In the genomic region with DNA sequence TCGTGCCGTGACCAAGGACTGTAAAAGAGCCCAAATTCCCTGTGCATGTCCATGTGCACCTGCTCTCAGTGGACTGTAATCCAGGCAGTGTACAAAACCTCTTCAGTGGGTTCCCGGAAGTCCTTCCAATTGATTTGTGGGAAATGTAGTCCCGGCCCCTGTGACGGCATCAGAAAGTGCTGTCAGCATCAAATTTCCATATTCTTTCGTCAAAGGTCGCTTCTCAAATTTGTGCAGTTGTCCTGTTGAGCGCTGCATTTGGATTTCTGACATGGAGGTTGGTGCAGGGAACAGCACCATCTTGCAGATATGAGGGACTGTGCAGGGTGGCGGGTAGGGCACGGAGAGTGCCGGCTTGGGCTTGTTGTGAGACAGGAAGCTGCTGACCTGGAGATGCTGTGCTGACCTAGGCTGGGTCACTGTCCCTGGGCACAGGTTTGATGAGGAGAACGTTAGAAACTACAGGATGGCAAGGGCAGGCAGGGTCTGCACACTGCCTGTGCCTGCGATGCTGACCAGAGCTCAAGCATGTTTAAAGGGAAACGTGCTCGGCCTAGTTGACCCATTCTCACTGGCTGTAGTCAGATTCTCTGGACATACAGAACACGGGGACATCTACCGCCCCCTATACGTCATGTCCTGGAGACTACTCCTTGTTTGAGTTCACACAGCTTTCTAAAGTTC, we compare ENCODE assay signal across 8 mouse cellular contexts. TPM values are rescaled to one million over a fixed set of nuclear protein-coding genes. Genes with fewer than 3 reads are reported as not detected.
DNase-seq lines count a peak whose midpoint lies in the region; ATAC-seq and TF ChIP-seq lines count a peak whose summit lies in the region.

No protein-coding gene starts in this region.

- H3K4me2 ChIP-seq in hindbrain, embryonic 14.5 days (replicated peaks) = peak overlapping the region; percentile 63

- POLR2A ChIA-PET in Patski (lab: Charles Lee) = interaction anchor here (0.7 kb wide), 1 partner anchor 178 kb away, joined by 3 read pairs; a partner anchor contains a TSS

- peak overlapping the region; percentile 71 for H3K27ac ChIP-seq in hindbrain, embryonic 14.5 days

- ATAC-seq in Patski = peak; percentile 96
- peak; percentile 97 for ATAC-seq in hindbrain, embryonic 14.5 days (ENCODE audit: low FRiP score)

- DNase-seq in Patski (ENCODE audit: low read depth, low spot score) = peak; percentile 41
- DNase-seq in cerebellum, postnatal 14 days = peak; percentile 85 to 90
- DNase-seq in frontal cortex, postnatal 14 days (ENCODE audit: low spot score in 2 of 2) = peak; percentile 71 to 80
- peak; percentile 94 for DNase-seq in hindbrain, embryonic 14.5 days (ENCODE audit: low spot score)
- peak; percentile 85 to 87 for DNase-seq in layer of hippocampus, postnatal 36 days
- DNase-seq in lung, postnatal 36 days = peak; percentile 94
- peak; percentile 95 for DNase-seq in retina, postnatal 1 day
- DNase-seq in urinary bladder, adult 2 months (ENCODE audit: low spot score) = peak; percentile 46

- in situ Hi-C loops in Patski (cut with MboI; ENCODE audit: low pct_unique_long_range_greater_than_20kb) = loop anchor here (5.0 kb wide), 1 partner anchor 179 kb away; a partner anchor contains a TSS

- H3K9me3 ChIP-seq in hindbrain, embryonic 14.5 days (ENCODE audit: control insufficient read depth, low read length) = no peaks in the 10 kb centered on the region

- 0 out of 2 replicates have a peak, but pooled peaks cover 6% of the 10 kb centered on the region for H3K4me1 ChIP-seq in hindbrain, embryonic 14.5 days (replicated peaks; ENCODE audit: control insufficient read depth, insufficient read depth, low read length)

- H3K9ac ChIP-seq in hindbrain, embryonic 14.5 days = peak overlapping the region; percentile 73

- WGBS in hindbrain, embryonic 14.5 days = 1% methylated on average over 18 of the region's 18 CpGs

- no peaks in the 10 kb centered on the region for H3K27me3 ChIP-seq in Patski
- no peaks in the 10 kb centered on the region for H3K27me3 ChIP-seq in hindbrain, embryonic 14.5 days (ENCODE audit: control insufficient read depth, insufficient read depth, low read length)

- peak; percentile 40 for TF ChIP-seq CTCF in Patski (IDR thresholded peaks at IDR 0.05)

- CTCF ChIA-PET in Patski (lab: Charles Lee) = interaction anchor here (1.3 to 4.1 kb wide), 4 partner anchors 9 to 178 kb away, joined by 4 to 17 read pairs (median 6); a partner anchor contains a TSS

- H3K36me3 ChIP-seq in hindbrain, embryonic 14.5 days (replicated peaks; ENCODE audit: control insufficient read depth, insufficient read depth) = no peaks in the 10 kb centered on the region

- H3K4me3 ChIP-seq in hindbrain, embryonic 14.5 days (replicated peaks; ENCODE audit: low read length) = peak overlapping the region; percentile 70

RNA-seq across cellular contexts. Expression of a gene that starts 6.7 kb away (rescaled TPM):
- polyA plus RNA-seq in Patski (2021) = 4.9 TPM
- 5.7 and 5.8 TPM in 2 replicates for polyA plus RNA-seq in hindbrain, embryonic 14.5 days (2014; fragmentation: Nextera tagmentation; extraction: Ambion mirVana)
- total RNA-seq in layer of hippocampus, postnatal 36 days (2021) = 10 to 100 TPM; 10.8 to 13.4 TPM
- 2.0 and 2.5 TPM in 2 replicates for polyA plus RNA-seq in urinary bladder, adult 2 months (2012; rRNA removed)

RNA-seq across cellular contexts. Expression of a gene that starts 12.1 kb away (rescaled TPM):
- 1.1 TPM for polyA plus RNA-seq in Patski (2021)
- 0.09 TPM in 1 of 2 replicates, not detected in the other for polyA plus RNA-seq in hindbrain, embryonic 14.5 days (2014; fragmentation: Nextera tagmentation; extraction: Ambion mirVana)
- under 1 TPM; 0.61 to 0.67 TPM for total RNA-seq in layer of hippocampus, postnatal 36 days (2021)
- 0.40 and 0.66 TPM in 2 replicates for polyA plus RNA-seq in urinary bladder, adult 2 months (2012; rRNA removed)

RNA-seq across cellular contexts. Expression of a gene that starts 19.8 kb away (rescaled TPM):
- 3.6 TPM for polyA plus RNA-seq in Patski (2021)
- 1.8 and 2.4 TPM in 2 replicates for polyA plus RNA-seq in hindbrain, embryonic 14.5 days (2014; fragmentation: Nextera tagmentation; extraction: Ambion mirVana)
- total RNA-seq in layer of hippocampus, postnatal 36 days (2021) = 1 to 10 TPM; 2.3 to 2.5 TPM
- 4.8 and 6.3 TPM in 2 replicates for polyA plus RNA-seq in urinary bladder, adult 2 months (2012; rRNA removed)

RNA-seq across cellular contexts. Expression of a gene that starts 30.4 kb away (rescaled TPM):
- 2.2 TPM for polyA plus RNA-seq in Patski (2021)
- polyA plus RNA-seq in hindbrain, embryonic 14.5 days (2014; fragmentation: Nextera tagmentation; extraction: Ambion mirVana) = 9.7 and 11.0 TPM in 2 replicates
- total RNA-seq in layer of hippocampus, postnatal 36 days (2021) = 1 to 10 TPM; 2.5 to 2.8 TPM
- 2.7 and 3.3 TPM in 2 replicates for polyA plus RNA-seq in urinary bladder, adult 2 months (2012; rRNA removed)

RNA-seq across cellular contexts. Expression of a gene that starts 44.8 kb away (rescaled TPM):
- 6.0 TPM for polyA plus RNA-seq in Patski (2021)
- polyA plus RNA-seq in hindbrain, embryonic 14.5 days (2014; fragmentation: Nextera tagmentation; extraction: Ambion mirVana) = 4.4 and 5.1 TPM in 2 replicates
- total RNA-seq in layer of hippocampus, postnatal 36 days (2021) = 1 to 10 TPM; 5.1 to 5.8 TPM
- polyA plus RNA-seq in urinary bladder, adult 2 months (2012; rRNA removed) = 6.4 and 7.4 TPM in 2 replicates

Comparison
In these comparisons a context has a peak if more than half of its experiments do, and no peak if none do; other contexts are left out.
1. Peak in every context shown above with its lines: DNase-seq, ATAC-seq, H3K4me3 ChIP-seq and H3K27ac ChIP-seq.
2. DNase-seq: peak in every context shown above with its lines; median percentile 95 in retina, postnatal 1 day; 94 in hindbrain, embryonic 14.5 days; 94 in lung, postnatal 36 days; 88 in cerebellum, postnatal 14 days; 86 in layer of hippocampus, postnatal 36 days; 76 in frontal cortex, postnatal 14 days; 46 in urinary bladder, adult 2 months; 41 in Patski.